Comparison of ENCODE assay signal across 25 mouse cellular contexts in the genomic region with DNA sequence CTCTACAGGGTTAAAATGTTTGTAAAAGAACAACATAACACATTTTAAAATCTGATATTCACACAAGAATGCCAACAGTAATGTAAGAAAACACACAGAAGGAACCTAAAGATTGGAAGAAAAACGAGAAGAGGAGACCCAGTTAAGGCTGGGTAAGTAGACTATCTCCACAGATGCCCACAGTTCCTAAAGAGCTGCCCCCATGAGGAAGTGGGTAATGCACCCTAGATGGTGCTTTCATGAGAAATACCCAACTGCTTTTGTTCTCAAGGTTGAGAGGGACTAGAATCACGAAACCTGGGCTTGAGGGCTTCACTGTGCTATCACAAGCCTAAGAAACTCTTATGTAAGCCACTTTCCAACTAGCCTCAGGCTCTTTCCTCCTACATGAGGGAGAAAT. TPM values are rescaled to one million over a fixed set of nuclear protein-coding genes. Genes with fewer than 3 reads are reported as not detected.
DNase-seq lines count a peak whose midpoint lies in the region; ATAC-seq and TF ChIP-seq lines count a peak whose summit lies in the region.
"Had no signal": no experiment of that assay in that cellular context is flagged by ENCODE, and none has a peak within 500 bp of the region (broad histone marks: within the 10 kb centered on the region; RNA-seq: fewer than 3 reads in every experiment).

No protein-coding gene starts in this region.

- H3K79me2 ChIP-seq in heart, adult 2 months (replicated peaks; ENCODE audit: control insufficient read depth, insufficient read depth, low read length): peaks cover 3% of the 10 kb centered on the region

- intact Hi-C loops in heart, adult 2 months (cut with DNase I): loop anchor here (10.0 kb wide), 1 partner anchor 55 kb away; no protein-coding TSS in a partner anchor
- intact Hi-C loops in gastrocnemius, postnatal 36 days (cut with DNase I): loop anchor here (10.0 kb wide), 1 partner anchor 45 kb away; a partner anchor contains a TSS

- no peak for TF ChIP-seq CTCF in heart, adult 2 months (IDR thresholded peaks at IDR 0.05)
- no peak for TF ChIP-seq CTCF in stomach, postnatal 0 days (IDR thresholded peaks at IDR 0.05; ENCODE audit: low read depth)
- TF ChIP-seq CTCF in liver, postnatal 0 days (IDR thresholded peaks at IDR 0.05; ENCODE audit: low read depth): no peak

- peak overlapping the region; percentile 61 for H3K27ac ChIP-seq in heart, adult 2 months
- no peak overlapping the region for H3K27ac ChIP-seq in heart, embryonic 10.5 days
- H3K27ac ChIP-seq in stomach, embryonic 15.5 days: 0 out of 2 replicates have a peak overlapping the region, but pooled peaks have one; percentile 16
- no peak overlapping the region for H3K27ac ChIP-seq in stomach, postnatal 0 days (replicated peaks)
- peak overlapping the region; percentile 44; the same call in 1 of the 2 replicates for H3K27ac ChIP-seq in liver, postnatal 0 days (ENCODE audit: low read depth)
- H3K27ac ChIP-seq: forebrain, embryonic 10.5 days; hindbrain, embryonic 12.5 days; neural tube, embryonic 12.5 days had no signal

- no peak for TF ChIP-seq POLR2A in heart, adult 2 months (IDR thresholded peaks at IDR 0.05; ENCODE audit: insufficient read depth, low read depth, low read length)

- no peak for TF ChIP-seq EP300 in heart, adult 2 months (IDR thresholded peaks at IDR 0.05; ENCODE audit: insufficient read depth, low read depth, low read length)
- TF ChIP-seq EP300 in stomach, postnatal 0 days (optimal IDR thresholded peaks at IDR 0.05): no peak
- TF ChIP-seq EP300 in liver, postnatal 0 days (IDR thresholded peaks at IDR 0.05; ENCODE audit: low read depth): no peak

- no peak for ATAC-seq in stomach, embryonic 15.5 days (ENCODE audit: insufficient read depth, low FRiP score, low read depth)
- no peak for ATAC-seq in stomach, postnatal 0 days (ENCODE audit: low FRiP score, low TSS enrichment)
- ATAC-seq in liver, postnatal 0 days: no peak
- ATAC-seq: CD4-positive, CD25-positive, alpha-beta regulatory T cell, adult 4 months; forebrain, postnatal 0 days; inflammation-experienced regulatory T-cells, adult 6 months had no signal

- H3K27me3 ChIP-seq in heart, adult 2 months (ENCODE audit: control insufficient read depth, insufficient read depth, low read length): no peaks in the 10 kb centered on the region
- H3K27me3 ChIP-seq in heart, embryonic 10.5 days (ENCODE audit: insufficient read depth, poor library complexity, severe bottlenecking): no peaks in the 10 kb centered on the region
- no peaks in the 10 kb centered on the region for H3K27me3 ChIP-seq in stomach, embryonic 15.5 days (replicated peaks)
- no peaks in the 10 kb centered on the region for H3K27me3 ChIP-seq in stomach, postnatal 0 days (ENCODE audit: control insufficient read depth, insufficient read depth, low read length)
- H3K27me3 ChIP-seq in liver, postnatal 0 days (ENCODE audit: insufficient read depth, low read length): no peaks in the 10 kb centered on the region
- H3K27me3 ChIP-seq: hindbrain, embryonic 12.5 days; neural tube, embryonic 12.5 days had no signal

- 62% methylated on average over 2 of the region's 2 CpGs for WGBS in heart, adult 2 months
- 74% methylated on average over 2 of the region's 2 CpGs for WGBS in heart, embryonic 10.5 days
- WGBS in stomach, embryonic 15.5 days: 79% methylated on average over 2 of the region's 2 CpGs
- whole genome bisulfite sequencing in stomach, postnatal 0 days: 71% methylated on average over 2 of the region's 2 CpGs
- 38% methylated on average over 2 of the region's 2 CpGs for WGBS in liver, postnatal 0 days (ENCODE audit: insufficient replicate concordance)

- no peak overlapping the region for H3K4me2 ChIP-seq in stomach, embryonic 15.5 days
- H3K4me2 ChIP-seq in stomach, postnatal 0 days (replicated peaks; ENCODE audit: low read depth): no peak overlapping the region
- no peak overlapping the region for H3K4me2 ChIP-seq in liver, postnatal 0 days (ENCODE audit: low read depth, low read length)
- H3K4me2 ChIP-seq: hindbrain, embryonic 12.5 days; lung, embryonic 14.5 days; midbrain, embryonic 11.5 days; neural tube, embryonic 12.5 days had no signal

- peaks cover 26% of the 10 kb centered on the region for H3K36me3 ChIP-seq in heart, adult 2 months (ENCODE audit: control insufficient read depth, insufficient read depth, low read length)
- H3K36me3 ChIP-seq in heart, embryonic 10.5 days: no peaks in the 10 kb centered on the region
- H3K36me3 ChIP-seq in stomach, embryonic 15.5 days: no peaks in the 10 kb centered on the region
- H3K36me3 ChIP-seq in stomach, postnatal 0 days (ENCODE audit: control insufficient read depth, insufficient read depth, low read length): no peaks in the 10 kb centered on the region
- H3K36me3 ChIP-seq in liver, postnatal 0 days (replicated peaks; ENCODE audit: insufficient read depth, low read length): no peaks in the 10 kb centered on the region
- H3K36me3 ChIP-seq: forebrain, embryonic 10.5 days; hindbrain, embryonic 12.5 days; neural tube, embryonic 12.5 days had no signal

- H3K9ac ChIP-seq in heart, adult 2 months (ENCODE audit: low read depth, low read length): no peak overlapping the region
- H3K9ac ChIP-seq in stomach, embryonic 15.5 days: no peak overlapping the region
- H3K9ac ChIP-seq in stomach, postnatal 0 days (ENCODE audit: low read length): no peak overlapping the region
- H3K9ac ChIP-seq in liver, postnatal 0 days (replicated peaks): no peak overlapping the region
- H3K9ac ChIP-seq: forebrain, postnatal 0 days; hindbrain, embryonic 12.5 days; lung, embryonic 14.5 days; neural tube, embryonic 12.5 days had no signal

- H3K9me3 ChIP-seq in heart, embryonic 10.5 days: no peaks in the 10 kb centered on the region
- H3K9me3 ChIP-seq in stomach, embryonic 15.5 days: no peaks in the 10 kb centered on the region
- no peaks in the 10 kb centered on the region for H3K9me3 ChIP-seq in stomach, postnatal 0 days (ENCODE audit: control insufficient read depth, low read length)
- H3K9me3 ChIP-seq in liver, postnatal 0 days (ENCODE audit: low read length): no peaks in the 10 kb centered on the region
- H3K9me3 ChIP-seq: forebrain, embryonic 10.5 days; hindbrain, embryonic 12.5 days; neural tube, embryonic 12.5 days had no signal

- H3K4me1 ChIP-seq in heart, adult 2 months (ENCODE audit: control insufficient read depth, insufficient read depth, low read length): peaks cover 40% of the 10 kb centered on the region
- H3K4me1 ChIP-seq in heart, embryonic 10.5 days: peaks cover 65% of the 10 kb centered on the region
- peaks cover 13% of the 10 kb centered on the region; the same call in 1 of the 2 replicates for H3K4me1 ChIP-seq in stomach, embryonic 15.5 days
- H3K4me1 ChIP-seq in stomach, postnatal 0 days (replicated peaks; ENCODE audit: control insufficient read depth, insufficient read depth): peaks cover 3% of the 10 kb centered on the region
- peaks cover 51% of the 10 kb centered on the region for H3K4me1 ChIP-seq in liver, postnatal 0 days (ENCODE audit: insufficient read depth)
- H3K4me1 ChIP-seq: forebrain, embryonic 10.5 days; neural tube, embryonic 12.5 days had no signal

- no peak overlapping the region for H3K4me3 ChIP-seq in heart, adult 2 months
- H3K4me3 ChIP-seq in heart, embryonic 10.5 days: no peak overlapping the region
- no peak overlapping the region for H3K4me3 ChIP-seq in stomach, embryonic 15.5 days (replicated peaks)
- H3K4me3 ChIP-seq in stomach, postnatal 0 days (ENCODE audit: low read depth, low read length): no peak overlapping the region
- H3K4me3 ChIP-seq in liver, postnatal 0 days (ENCODE audit: low read depth, low read length): no peak overlapping the region
- H3K4me3 ChIP-seq: forebrain, embryonic 10.5 days; hindbrain, embryonic 12.5 days; neural tube, embryonic 12.5 days had no signal

- DNase-seq in heart, adult 2 months: no peak
- no peak for DNase-seq in heart, embryonic 10.5 days (ENCODE audit: low spot score)
- no peak for DNase-seq in stomach, postnatal 0 days (ENCODE audit: low spot score)
- no peak for DNase-seq in liver, postnatal 0 days
- DNase-seq in right cerebral cortex, adult 18-20 months: no peak
- no peak for DNase-seq in gastrocnemius, postnatal 36 days
- DNase-seq in cerebellum, adult 9-10 months: no peak
- DNase-seq: adrenal gland, postnatal 14 days; cerebellum, adult 11 months; cerebellum, postnatal 14 days; forebrain, postnatal 0 days; heart, postnatal 10 days; kidney, adult 2 months; kidney, postnatal 10 days; lung, embryonic 14.5 days; lung, postnatal 36 days; right cerebral cortex, postnatal 14 days; thymus, postnatal 25 days had no signal

RNA-seq across cellular contexts. Expression of a gene that starts 44.8 kb away (rescaled TPM):
- total RNA-seq in heart, adult 2 months (2021): 100 to 1,000 TPM; 200 to 246 TPM
- 111 and 169 TPM in 2 replicates for polyA plus RNA-seq in heart, adult 2 months (2012; rRNA removed)
- 81.9 and 82.4 TPM in 2 replicates for polyA plus RNA-seq in heart, embryonic 10.5 days (2016; fragmentation: Nextera tagmentation; extraction: Ambion mirVana)
- 64.0 and 69.1 TPM in 2 replicates for polyA plus RNA-seq in stomach, embryonic 15.5 days (2015; fragmentation: Nextera tagmentation; extraction: Ambion mirVana)
- polyA plus RNA-seq in stomach, postnatal 0 days (2015; fragmentation: Nextera tagmentation; extraction: Ambion mirVana): 42.5 and 46.6 TPM in 2 replicates
- 20.6 and 24.3 TPM in 2 replicates for polyA plus RNA-seq in liver, postnatal 0 days (2015; fragmentation: Nextera tagmentation; extraction: Ambion mirVana)
- 10 to 100 TPM; 41.4 to 50.5 TPM for total RNA-seq in gastrocnemius, postnatal 36 days (2021)

Comparison
In these comparisons a context has a peak if more than half of its experiments do, and no peak if none do; other contexts are left out.
1. H3K27ac ChIP-seq: peak in heart, adult 2 months (single experiment), stomach, embryonic 15.5 days (single experiment) and liver, postnatal 0 days (single experiment); none in heart, embryonic 10.5 days (single experiment) and stomach, postnatal 0 days (single experiment).